Mouse (Mus musculus): ENCODE data around the gene Rogdi. TPM values are rescaled to one million over a fixed set of nuclear protein-coding genes. Genes with fewer than 3 reads are reported as not detected.

The Rogdi gene
- polyA plus RNA-seq, 1 experiment from 2014 or later = 51.9 TPM

GRCm38 (mm10) chr16:5029847-5030246, 16.5 kb upstream of the Rogdi start:
- H3K4me2 ChIP-seq (ENCODE audit: low read depth, low read length) = no peak overlapping the region
- no peaks in the 10 kb centered on the region for H3K27me3 ChIP-seq (ENCODE audit: control insufficient read depth, insufficient read depth, low read length)
- no peak overlapping the region for H3K27ac ChIP-seq (ENCODE audit: low read length)
- WGBS = 41% methylated on average over 2 of the region's 2 CpGs
- H3K9ac ChIP-seq (ENCODE audit: low read length) = no peak overlapping the region
- no peaks in the 10 kb centered on the region for H3K4me1 ChIP-seq (ENCODE audit: control insufficient read depth, insufficient read depth, low read length)
- H3K9me3 ChIP-seq (replicated peaks; ENCODE audit: control insufficient read depth, low read length) = no peaks in the 10 kb centered on the region
- no peak overlapping the region for H3K4me3 ChIP-seq (replicated peaks; ENCODE audit: low read length)
- ATAC-seq (ENCODE audit: insufficient read depth, low FRiP score) = 0 out of 2 replicates have a peak, but pooled peaks have one; percentile 29
- H3K36me3 ChIP-seq (ENCODE audit: control insufficient read depth, insufficient read depth, low read length) = peaks cover 58% of the 10 kb centered on the region

GRCm38 (mm10) chr16:5024021-5024420, 10.7 kb upstream of the Rogdi start:
- Histone ChIP-seq H3K36me3 (ENCODE audit: control insufficient read depth, insufficient read depth, low read length) (peaks cover 53% of the 10 kb centered on the region), H3K4me1 (ENCODE audit: control insufficient read depth, insufficient read depth, low read length) (no peaks in the 10 kb centered on the region), H3K9ac (ENCODE audit: low read length) (no peak overlapping the region), H3K4me2 (ENCODE audit: low read depth, low read length) (no peak overlapping the region), H3K9me3 (replicated peaks; ENCODE audit: control insufficient read depth, low read length) (no peaks in the 10 kb centered on the region), H3K27me3 (ENCODE audit: control insufficient read depth, insufficient read depth, low read length) (no peaks in the 10 kb centered on the region), H3K27ac (ENCODE audit: low read length) (no peak overlapping the region), H3K4me3 (replicated peaks; ENCODE audit: low read length) (no peak overlapping the region)
- 89% methylated on average over 3 of the region's 3 CpGs for WGBS
- ATAC-seq (ENCODE audit: insufficient read depth, low FRiP score) = no peak

GRCm38 (mm10) chr16:5014578-5014977, 1.2 kb upstream of the Rogdi start:
- no peak overlapping the region for H3K27ac ChIP-seq (ENCODE audit: low read length)
- H3K9ac ChIP-seq (ENCODE audit: low read length) = no peak overlapping the region
- WGBS = 90% methylated on average over 4 of the region's 4 CpGs
- no peak overlapping the region for H3K4me2 ChIP-seq (ENCODE audit: low read depth, low read length)
- ATAC-seq (ENCODE audit: insufficient read depth, low FRiP score) = no peak
- no peaks in the 10 kb centered on the region for H3K9me3 ChIP-seq (replicated peaks; ENCODE audit: control insufficient read depth, low read length)
- peaks cover 11% of the 10 kb centered on the region for H3K4me1 ChIP-seq (ENCODE audit: control insufficient read depth, insufficient read depth, low read length)
- H3K4me3 ChIP-seq (replicated peaks; ENCODE audit: low read length) = no peak overlapping the region
- H3K27me3 ChIP-seq (ENCODE audit: control insufficient read depth, insufficient read depth, low read length) = no peaks in the 10 kb centered on the region
- H3K36me3 ChIP-seq (ENCODE audit: control insufficient read depth, insufficient read depth, low read length) = peaks cover 30% of the 10 kb centered on the region

- peaks cover 11% of the 10 kb centered on the region for H3K4me1 ChIP-seq (ENCODE audit: control insufficient read depth, insufficient read depth, low read length)
- no peak overlapping the region; the same call in 1 of the 2 replicates for H3K27ac ChIP-seq (ENCODE audit: low read length)
- H3K36me3 ChIP-seq (ENCODE audit: control insufficient read depth, insufficient read depth, low read length) = peaks cover 16% of the 10 kb centered on the region
- no peaks in the 10 kb centered on the region for H3K27me3 ChIP-seq (ENCODE audit: control insufficient read depth, insufficient read depth, low read length)
- peak overlapping the region; percentile 86 for H3K4me2 ChIP-seq (ENCODE audit: low read depth, low read length)
- H3K4me3 ChIP-seq (replicated peaks; ENCODE audit: low read length) = peak overlapping the region; percentile 73
- no peak for ATAC-seq (ENCODE audit: insufficient read depth, low FRiP score)
- peak overlapping the region; percentile 79 for H3K9ac ChIP-seq (ENCODE audit: low read length)
- 46% methylated on average over 13 of the region's 13 CpGs for WGBS
- H3K9me3 ChIP-seq (replicated peaks; ENCODE audit: control insufficient read depth, low read length) = no peaks in the 10 kb centered on the region
These were observed 1.0 kb downstream of the Rogdi start for GRCm38 (mm10) chr16:5012036-5013005.

- Histone ChIP-seq H3K4me2 (ENCODE audit: low read depth, low read length) (no peak overlapping the region), H3K4me1 (ENCODE audit: control insufficient read depth, insufficient read depth, low read length) (peaks cover 11% of the 10 kb centered on the region), H3K9me3 (replicated peaks; ENCODE audit: control insufficient read depth, low read length) (no peaks in the 10 kb centered on the region), H3K27me3 (ENCODE audit: control insufficient read depth, insufficient read depth, low read length) (no peaks in the 10 kb centered on the region), H3K27ac (ENCODE audit: low read length) (no peak overlapping the region), H3K9ac (ENCODE audit: low read length) (no peak overlapping the region), H3K36me3 (ENCODE audit: control insufficient read depth, insufficient read depth, low read length) (peaks cover 12% of the 10 kb centered on the region), H3K4me3 (replicated peaks; ENCODE audit: low read length) (no peak overlapping the region)
- WGBS = 87% methylated on average over 7 of the region's 7 CpGs
- no peak for ATAC-seq (ENCODE audit: insufficient read depth, low FRiP score)
These were observed 2.1 kb downstream of the Rogdi start for GRCm38 (mm10) chr16:5011285-5011684.

GRCm38 (mm10) chr16:5010371-5010935, 2.9 kb downstream of the Rogdi start:
- H3K4me1 ChIP-seq (ENCODE audit: control insufficient read depth, insufficient read depth, low read length) = peaks cover 11% of the 10 kb centered on the region
- 86% methylated on average over 10 of the region's 10 CpGs for WGBS
- no peak overlapping the region for H3K4me2 ChIP-seq (ENCODE audit: low read depth, low read length)
- H3K36me3 ChIP-seq (ENCODE audit: control insufficient read depth, insufficient read depth, low read length) = peaks cover 5% of the 10 kb centered on the region
- no peaks in the 10 kb centered on the region for H3K9me3 ChIP-seq (replicated peaks; ENCODE audit: control insufficient read depth, low read length)
- no peak overlapping the region for H3K27ac ChIP-seq (ENCODE audit: low read length)
- no peak overlapping the region for H3K4me3 ChIP-seq (replicated peaks; ENCODE audit: low read length)
- H3K9ac ChIP-seq (ENCODE audit: low read length) = no peak overlapping the region
- H3K27me3 ChIP-seq (ENCODE audit: control insufficient read depth, insufficient read depth, low read length) = no peaks in the 10 kb centered on the region
- no peak for ATAC-seq (ENCODE audit: insufficient read depth, low FRiP score)

GRCm38 (mm10) chr16:5008076-5008475, 5.3 kb downstream of the Rogdi start:
- 77% methylated on average over 12 of the region's 12 CpGs for WGBS
- H3K4me2 ChIP-seq (ENCODE audit: low read depth, low read length) = peak overlapping the region; percentile 50
- no peak for ATAC-seq (ENCODE audit: insufficient read depth, low FRiP score)
- H3K27ac ChIP-seq (ENCODE audit: low read length) = peak overlapping the region; percentile 42; the same call in 1 of the 2 replicates
- no peaks in the 10 kb centered on the region for H3K36me3 ChIP-seq (ENCODE audit: control insufficient read depth, insufficient read depth, low read length)
- peaks cover 11% of the 10 kb centered on the region for H3K4me1 ChIP-seq (ENCODE audit: control insufficient read depth, insufficient read depth, low read length)
- no peaks in the 10 kb centered on the region for H3K27me3 ChIP-seq (ENCODE audit: control insufficient read depth, insufficient read depth, low read length)
- H3K9me3 ChIP-seq (replicated peaks; ENCODE audit: control insufficient read depth, low read length) = no peaks in the 10 kb centered on the region
- peak overlapping the region; percentile 38 for H3K4me3 ChIP-seq (replicated peaks; ENCODE audit: low read length)
- H3K9ac ChIP-seq (ENCODE audit: low read length) = peak overlapping the region; percentile 64

- 36% methylated on average over 6 of the region's 6 CpGs for WGBS
- Histone ChIP-seq H3K36me3 (ENCODE audit: control insufficient read depth, insufficient read depth, low read length) (no peaks in the 10 kb centered on the region), H3K27me3 (ENCODE audit: control insufficient read depth, insufficient read depth, low read length) (no peaks in the 10 kb centered on the region), H3K27ac (ENCODE audit: low read length) (peak overlapping the region; percentile 42; the same call in 1 of the 2 replicates), H3K4me3 (replicated peaks; ENCODE audit: low read length) (peak overlapping the region; percentile 38), H3K9me3 (replicated peaks; ENCODE audit: control insufficient read depth, low read length) (no peaks in the 10 kb centered on the region), H3K4me1 (ENCODE audit: control insufficient read depth, insufficient read depth, low read length) (peaks cover 5% of the 10 kb centered on the region), H3K4me2 (ENCODE audit: low read depth, low read length) (peak overlapping the region; percentile 50), H3K9ac (ENCODE audit: low read length) (peak overlapping the region; percentile 64)
- peak; percentile 30 for ATAC-seq (ENCODE audit: insufficient read depth, low FRiP score)
These were observed 5.9 kb downstream of the Rogdi start for GRCm38 (mm10) chr16:5007492-5007891.

GRCm38 (mm10) chr16:5007067-5007466, 6.3 kb downstream of the Rogdi start, which contains the start of gene Smim22:
Smim22 (plus strand) TSS chr16:5007288.
- WGBS = 29% methylated on average over 5 of the region's 5 CpGs
- Histone ChIP-seq H3K27ac (ENCODE audit: low read length) (peak within 1 kb of the TSS; percentile 42; the same call in 1 of the 2 replicates), H3K4me2 (ENCODE audit: low read depth, low read length) (peak within 1 kb of the TSS; percentile 50), H3K36me3 (ENCODE audit: control insufficient read depth, insufficient read depth, low read length) (no peaks in the 10 kb centered on the region), H3K4me3 (replicated peaks; ENCODE audit: low read length) (peak within 1 kb of the TSS; percentile 38), H3K9me3 (replicated peaks; ENCODE audit: control insufficient read depth, low read length) (no peaks in the 10 kb centered on the region), H3K4me1 (ENCODE audit: control insufficient read depth, insufficient read depth, low read length) (peaks cover 1% of the 10 kb centered on the region; the same call in 1 of the 2 replicates), H3K27me3 (ENCODE audit: control insufficient read depth, insufficient read depth, low read length) (no peaks in the 10 kb centered on the region), H3K9ac (ENCODE audit: low read length) (peak within 1 kb of the TSS; percentile 64)
- peak; percentile 85 for ATAC-seq (ENCODE audit: insufficient read depth, low FRiP score)
